Mouse (Mus musculus) myocyte (in vitro differentiated cells): ENCODE measurements around the gene Rbm19.

Experiments
- MAX ChIP-seq: IDR thresholded peaks from one replicate; pipeline ENCODE4 v1.6.1; 2011; ENCODE audit warnings: low read depth, mild to moderate bottlenecking, control low read depth
- POLR2A ChIP-seq: IDR thresholded peaks from one replicate; pipeline ENCODE4 v1.6.1; 2011; ENCODE audit warnings: low read depth, mild to moderate bottlenecking, control low read depth, moderate library complexity; ENCODE audit not compliant: insufficient read length
- SRF ChIP-seq: IDR thresholded peaks from one replicate; pipeline ENCODE4 v1.6.1; 2011; ENCODE audit warnings: low read depth; ENCODE audit not compliant: control insufficient read depth, insufficient read length

- no peak for TF ChIP-seq POLR2A
- no peak for TF ChIP-seq SRF
- no peak for TF ChIP-seq MAX
Measured at GRCm38 (mm10) chr5:120156166-120156909, 40.1 kb downstream of the Rbm19 start.
